Mouse (Mus musculus): ENCODE data around the gene Slc10a6. TPM values are rescaled to one million over a fixed set of nuclear protein-coding genes. Genes with fewer than 3 reads are reported as not detected.

Slc10a6 gene
- total RNA-seq, 1 experiment = 0.22 TPM

GRCm38 (mm10) chr5:103560546-103560945 lies 68.7 kb downstream of the Slc10a6 start:
- peaks cover 9% of the 10 kb centered on the region; the same call in 1 of the 2 replicates for H3K36me3 ChIP-seq (ENCODE audit: control insufficient read depth, insufficient read depth, low read length, poor library complexity, severe bottlenecking)
- H3K9ac ChIP-seq (ENCODE audit: insufficient read depth, low read depth, low read length, poor library complexity, severe bottlenecking) = no peak overlapping the region
- no peak for DNase-seq (ENCODE audit: low read depth, low spot score)
- no peak overlapping the region for H3K27ac ChIP-seq (ENCODE audit: insufficient read depth, low read depth, low read length, poor library complexity, severe bottlenecking)
- in situ Hi-C loops (cut with MboI; ENCODE audit: low sequenced_read_pairs in 2 of 2, unreplicated experiment in 2 of 2) = no loop called here
- no peak overlapping the region for H3K4me3 ChIP-seq (ENCODE audit: insufficient read depth in 1 of 2, low read depth in 1 of 2, low read length in 2 of 2, poor library complexity in 1 of 2, severe bottlenecking in 1 of 2)
- TF ChIP-seq ZNF384 (IDR thresholded peaks at IDR 0.05; ENCODE audit: low read depth, low read length) (no peak), MAFK (IDR thresholded peaks at IDR 0.05; ENCODE audit: insufficient read depth, low read depth, low read length) (no peak), CHD2 (IDR thresholded peaks at IDR 0.05; ENCODE audit: low read depth, low read length) (no peak), HCFC1 (IDR thresholded peaks at IDR 0.05; ENCODE audit: borderline replicate concordance, insufficient read depth, low read length) (no peak), ZC3H11A (IDR thresholded peaks at IDR 0.05; ENCODE audit: borderline replicate concordance, low read depth, low read length) (no peak)
- no peaks in the 10 kb centered on the region for H3K4me1 ChIP-seq (ENCODE audit: control insufficient read depth in 2 of 2, insufficient read depth in 2 of 2, low read length in 2 of 2, poor library complexity in 1 of 2)
- H3K9me3 ChIP-seq (ENCODE audit: control insufficient read depth, insufficient read depth, low read depth, low read length) = no peaks in the 10 kb centered on the region

Other genes with a start within 250 kb of the Slc10a6 start
- gene Ptpn13, start 204.2 kb downstream of the Slc10a6 start, total RNA-seq (2012; rRNA removed) = 11.9 and 12.6 TPM in 2 replicates
- 0.18 and 0.21 TPM in 2 replicates for gene 1700016H13Rik, start 26.6 kb upstream of the Slc10a6 start, total RNA-seq (2012; rRNA removed)
- 21.2 and 26.0 TPM in 2 replicates for gene Aff1, start 63.0 kb upstream of the Slc10a6 start, total RNA-seq (2012; rRNA removed)

Measured in ES-E14 (cell line).